Mouse (Mus musculus) liver, adult 2 months (tissue): Measurements from ENCODE around the gene Gm13272.

Experiments used
- CTCF ChIP-seq: fragments of 200-500 bp; IDR thresholded peaks from 2 replicates; pipeline ENCODE4 v1.5.1; 2011; ENCODE audit warnings: low read depth, low read length, control low read depth
- POLR2A ChIP-seq: fragments of 200-500 bp; IDR thresholded peaks from 2 replicates; pipeline ENCODE4 v1.6.1; 2011; ENCODE audit warnings: low read length, control low read depth; ENCODE audit not compliant: insufficient read depth; ENCODE audit errors: extremely low read depth

- TF ChIP-seq CTCF (no peak), POLR2A (no peak)
Measured at GRCm38 (mm10) chr4:88815928-88816327, 36.3 kb downstream of the Gm13272 start, which contains the start of gene Ifna7.
